Mouse (Mus musculus): ENCODE results near the gene Olfr1023.

Gene Olfr1023

DNA sequence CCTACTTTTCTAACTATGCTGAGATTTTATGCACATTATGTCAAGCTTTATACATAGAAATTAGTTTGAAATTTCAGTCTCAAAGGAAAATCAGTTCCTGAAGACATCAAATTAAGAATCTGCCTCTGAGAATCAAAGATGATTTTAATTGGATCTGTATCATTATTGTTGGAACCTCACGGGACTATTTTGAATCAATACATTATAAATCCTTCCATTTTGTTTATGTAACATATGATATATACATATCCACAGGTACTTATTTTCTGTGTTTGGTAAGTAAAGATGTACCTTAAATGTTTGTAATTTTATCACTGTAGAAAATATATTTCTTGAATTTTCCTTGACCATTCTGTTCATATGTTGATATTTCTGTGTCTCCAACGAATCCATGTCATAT lies at the start of gene Olfr1023:
Gene Olfr1023 (plus strand): TSS at position 301 of the 400 bp plus-strand sequence.
- DNase-seq (ENCODE audit: low spot score), result no peak

DNA sequence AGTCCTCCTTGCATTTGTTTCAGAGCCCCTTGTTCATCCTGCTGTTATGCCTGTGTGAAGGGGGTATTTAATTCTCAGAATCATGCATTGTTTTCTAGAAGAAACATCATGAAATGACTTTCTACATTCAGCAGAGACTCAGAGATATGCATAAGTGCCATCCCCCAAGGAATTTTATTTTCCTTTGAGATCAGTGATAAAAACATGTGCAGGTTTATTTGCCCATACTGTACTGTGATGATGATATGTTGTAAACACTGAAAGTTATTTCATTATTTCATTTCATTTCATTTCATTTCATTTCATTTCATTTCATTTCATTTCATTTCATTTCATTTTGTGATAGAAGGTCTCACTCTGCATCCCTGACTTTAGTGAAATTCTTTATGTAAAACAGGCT lies 40.1 kb upstream of the Olfr1023 start, which contains the start of gene Olfr1019:
Gene Olfr1019 (minus strand): TSS at position 101 of the 400 bp plus-strand sequence.
- DNase-seq (ENCODE audit: low spot score), result no peak

DNA sequence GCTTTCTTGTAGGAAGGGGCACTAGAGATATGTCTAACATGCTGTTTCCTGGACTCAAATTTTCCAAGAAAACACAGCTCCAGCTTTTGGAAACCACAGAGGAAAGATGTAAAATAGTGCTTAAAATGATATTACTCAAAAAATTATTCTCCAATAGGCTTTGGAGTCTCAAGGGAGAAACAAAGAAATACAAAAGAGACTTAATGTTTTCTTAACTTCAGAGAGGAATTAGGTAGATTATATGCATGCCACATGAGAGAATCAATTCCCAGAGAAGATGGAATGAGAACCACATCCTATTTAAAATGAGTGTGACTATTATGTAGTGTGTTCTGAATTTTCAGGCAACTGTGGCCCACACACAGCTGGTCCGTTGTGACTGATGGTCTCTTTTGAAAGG lies 38.7 kb upstream of the Olfr1023 start, which contains the start of gene Olfr1020:
Gene Olfr1020 (plus strand): TSS at position 301 of the 400 bp plus-strand sequence.
- DNase-seq (ENCODE audit: low spot score), result no peak

DNA sequence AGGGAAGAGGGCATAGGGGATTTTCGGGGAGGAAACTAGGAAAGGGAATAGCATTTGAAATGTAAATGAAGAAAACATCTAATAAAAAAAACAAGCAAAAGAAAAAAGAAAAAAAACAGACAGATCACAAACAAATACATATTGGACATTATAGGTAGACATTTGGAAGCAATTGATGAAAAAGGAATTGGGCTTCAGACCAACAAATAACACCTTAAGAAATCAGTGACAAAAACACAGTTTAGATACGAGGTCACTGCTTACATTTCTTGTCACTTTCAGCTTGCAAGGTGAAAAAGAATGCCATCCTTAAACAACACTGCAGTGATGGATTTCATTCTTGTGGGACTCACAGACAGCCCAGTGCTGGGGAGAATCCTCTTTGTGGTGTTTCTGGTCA lies 17.1 kb upstream of the Olfr1023 start, which contains the start of gene Olfr1022:
Gene Olfr1022 (plus strand): TSS at position 301 of the 400 bp plus-strand sequence.
- no peak for DNase-seq (ENCODE audit: low spot score)

DNA sequence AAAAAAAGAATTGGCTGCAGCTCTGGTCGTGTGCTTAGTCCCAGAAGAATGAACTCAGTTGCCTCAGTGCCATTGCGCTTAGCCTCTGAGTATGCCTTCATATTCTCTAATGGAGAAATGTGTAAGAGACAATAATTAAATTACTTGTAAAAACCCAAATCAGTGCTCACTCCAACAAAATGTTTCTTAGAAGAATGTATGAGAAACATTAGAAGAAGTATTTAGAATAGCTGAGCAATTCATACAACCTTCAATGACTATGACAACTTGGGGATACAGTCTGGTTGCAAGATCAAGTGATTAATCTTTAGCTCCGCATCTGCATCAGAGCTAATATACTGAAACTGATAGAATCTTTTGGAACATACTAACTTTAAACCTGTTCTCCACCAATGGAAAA lies 19.5 kb downstream of the Olfr1023 start, which contains the start of gene Olfr1024:
Gene Olfr1024 (minus strand): TSS at position 101 of the 400 bp plus-strand sequence.
- DNase-seq (ENCODE audit: low spot score), result no peak

DNA sequence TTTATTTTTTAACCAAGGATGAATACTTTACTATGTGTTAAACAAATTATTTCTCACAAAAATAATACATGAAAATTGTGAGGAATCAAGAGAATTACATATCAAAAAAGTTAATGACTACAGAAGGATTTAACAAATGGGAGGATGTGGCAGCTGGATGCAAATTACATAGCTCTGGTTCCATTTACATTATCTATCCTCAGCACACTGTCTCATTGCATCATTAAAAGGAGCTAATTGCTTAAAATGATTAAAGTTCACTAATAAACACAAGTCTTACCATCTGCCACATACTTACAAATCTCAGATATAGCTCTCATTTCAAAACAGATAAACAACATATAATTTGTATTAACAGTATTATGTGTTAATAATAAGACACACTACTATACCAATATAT lies 27.8 kb downstream of the Olfr1023 start:
- no peak for DNase-seq (ENCODE audit: low spot score)

DNA sequence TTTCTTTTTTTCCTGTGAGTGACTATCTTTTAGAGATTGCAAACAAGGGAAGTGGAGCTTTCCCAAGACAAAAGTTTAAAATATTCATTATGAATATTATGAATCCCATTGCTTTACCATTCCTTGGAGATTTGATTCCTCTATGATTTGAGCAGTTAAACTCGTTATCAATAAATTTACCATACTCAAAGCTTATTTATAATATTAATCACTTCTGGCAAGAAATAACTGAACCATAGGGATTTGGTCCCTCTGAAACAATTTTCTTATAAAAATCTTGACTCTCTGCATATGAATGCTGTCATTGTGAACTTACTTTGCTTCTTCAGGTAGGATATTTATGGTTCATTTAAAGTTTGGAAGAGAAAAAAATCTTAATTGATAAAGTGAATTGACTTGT lies 29.5 kb downstream of the Olfr1023 start, which contains the start of gene Olfr1025-ps1:
Gene Olfr1025-ps1 (plus strand): TSS at position 301 of the 400 bp plus-strand sequence.
- DNase-seq (ENCODE audit: low spot score), result no peak

DNA sequence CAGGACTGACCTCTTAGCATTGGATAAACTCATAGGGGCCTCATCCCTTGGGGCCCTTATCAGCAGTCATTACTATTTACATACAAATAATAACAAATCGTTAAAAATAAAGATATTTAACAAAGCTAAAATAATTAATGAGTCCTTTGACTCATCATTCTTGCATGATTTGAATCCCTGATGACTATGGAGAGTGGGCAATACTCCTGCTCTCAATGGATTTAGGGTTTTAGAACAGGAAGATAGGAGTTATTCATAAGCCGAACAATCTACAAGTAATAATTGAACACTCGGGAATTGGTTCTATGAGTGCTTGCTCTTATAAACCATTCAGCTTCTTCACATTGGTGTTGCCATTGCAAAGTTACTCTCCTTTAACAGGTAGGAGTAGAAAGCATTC lies 35.8 kb downstream of the Olfr1023 start, which contains the start of gene Olfr1026:
Gene Olfr1026 (plus strand): TSS at position 301 of the 400 bp plus-strand sequence.
- DNase-seq (ENCODE audit: low spot score), result no peak

Data from retina, embryonic 14.5 days (tissue).